Mouse (Mus musculus): ENCODE data around the gene Slc35b1.

DNA sequence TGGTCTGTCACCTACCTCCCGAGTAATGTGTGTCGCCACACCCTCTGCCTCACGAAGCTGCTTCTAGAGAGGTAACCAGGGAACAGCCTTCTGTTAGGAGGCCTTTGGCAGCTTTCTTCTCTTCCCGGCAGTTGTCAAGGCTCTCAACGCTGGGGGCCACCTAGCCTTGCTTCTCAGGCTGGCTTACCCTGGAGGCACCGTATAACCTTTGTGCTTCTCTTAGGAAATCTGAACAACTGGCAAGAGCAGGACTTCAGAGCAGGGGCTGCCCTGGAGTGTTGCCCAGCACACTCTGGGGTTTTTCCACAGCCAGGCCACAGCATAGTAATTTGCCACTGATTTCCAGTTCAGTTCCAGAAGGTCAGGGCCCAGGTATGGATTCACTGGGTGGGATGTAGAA is 34.2 kb upstream of the Slc35b1 start:
- TF ChIP-seq CTCF (conservative IDR thresholded peaks at IDR 0.05; ENCODE audit: insufficient read depth, insufficient read length, low read depth, low read length) (no peak), POLR2A (IDR thresholded peaks at IDR 0.05; ENCODE audit: low read depth, low read length) (no peak)
